Mouse (Mus musculus) gastrocnemius, postnatal 25 days (tissue): ENCODE results near the gene Fam69a. TPM values are rescaled to one million over a fixed set of nuclear protein-coding genes. Genes with fewer than 3 reads are reported as not detected.
"Not testable (repeated sequence)": the region's sequence is repeated elsewhere in the genome, so short reads cannot be mapped to it uniquely, and the experiment has no call there.

Experiments
- DNase-seq: peaks from one replicate; pipeline ENCODE4 v3.0.0; 2022
- total RNA-seq, 2 experiments: library from RNA; stranded (reverse); gene quantifications; 1 replicate in 1 of 2; 2 replicates in 1 of 2; pipeline ENCODE4 v1.2.3; 2021

Fam69a gene
- total RNA-seq, 2 experiments from 2014 or later = 15.1 to 20.7 TPM

GRCm38 (mm10) chr5:107908514-107909110, 78.3 kb downstream of the Fam69a start:
- no peak for DNase-seq

GRCm38 (mm10) chr5:107904325-107904724, 82.6 kb downstream of the Fam69a start:
- DNase-seq = no peak

GRCm38 (mm10) chr5:107901014-107901615, 85.8 kb downstream of the Fam69a start:
- DNase-seq = no peak

- peak; percentile 89 for DNase-seq
Measured at GRCm38 (mm10) chr5:107900206-107901013, 86.5 kb downstream of the Fam69a start, which contains the start of gene Rpl5. Rpl5 (plus strand) TSS chr5:107900502.

- no peak for DNase-seq
Measured at GRCm38 (mm10) chr5:107896265-107896664, 90.6 kb downstream of the Fam69a start.

- DNase-seq = no peak
Measured at GRCm38 (mm10) chr5:107894676-107895075, 92.2 kb downstream of the Fam69a start.

- DNase-seq = not testable (repeated sequence)
Measured at GRCm38 (mm10) chr5:107891515-107891914, 95.4 kb downstream of the Fam69a start.

GRCm38 (mm10) chr5:107889994-107890888, 96.6 kb downstream of the Fam69a start:
- no peak for DNase-seq

- DNase-seq = no peak
Measured at GRCm38 (mm10) chr5:107880710-107881109, 106.2 kb downstream of the Fam69a start.

GRCm38 (mm10) chr5:107877053-107877452, 109.8 kb downstream of the Fam69a start:
- no peak for DNase-seq

- DNase-seq = no peak
Measured at GRCm38 (mm10) chr5:107875261-107875611, 111.6 kb downstream of the Fam69a start.

GRCm38 (mm10) chr5:107874561-107875260, 112.2 kb downstream of the Fam69a start, which contains the start of gene Evi5:
Evi5 (minus strand) TSS chr5:107875107.
- DNase-seq = no peak

GRCm38 (mm10) chr5:107873886-107874302, 113.0 kb downstream of the Fam69a start:
- DNase-seq = no peak

- no peak for DNase-seq
Measured at GRCm38 (mm10) chr5:107873330-107873729, 113.6 kb downstream of the Fam69a start.

- DNase-seq = no peak
Measured at GRCm38 (mm10) chr5:107869701-107870100, 117.2 kb downstream of the Fam69a start.

- DNase-seq = peak; percentile 93
Measured at GRCm38 (mm10) chr5:107868905-107869424, 117.9 kb downstream of the Fam69a start.

GRCm38 (mm10) chr5:107867970-107868904, 118.6 kb downstream of the Fam69a start:
- DNase-seq = peak; percentile 58

GRCm38 (mm10) chr5:107866127-107867126, 120.5 kb downstream of the Fam69a start:
- DNase-seq = peak; percentile 15

GRCm38 (mm10) chr5:107863971-107864370, 122.9 kb downstream of the Fam69a start:
- no peak for DNase-seq
